Mouse (Mus musculus) retina, postnatal 1 day (tissue): Measurements from ENCODE around the gene Lcn8.

ENCODE experiments used
- DNase-seq: peaks from one replicate; pipeline ENCODE4 v3.0.0-alpha.2; 2012

The Lcn8 gene

DNA sequence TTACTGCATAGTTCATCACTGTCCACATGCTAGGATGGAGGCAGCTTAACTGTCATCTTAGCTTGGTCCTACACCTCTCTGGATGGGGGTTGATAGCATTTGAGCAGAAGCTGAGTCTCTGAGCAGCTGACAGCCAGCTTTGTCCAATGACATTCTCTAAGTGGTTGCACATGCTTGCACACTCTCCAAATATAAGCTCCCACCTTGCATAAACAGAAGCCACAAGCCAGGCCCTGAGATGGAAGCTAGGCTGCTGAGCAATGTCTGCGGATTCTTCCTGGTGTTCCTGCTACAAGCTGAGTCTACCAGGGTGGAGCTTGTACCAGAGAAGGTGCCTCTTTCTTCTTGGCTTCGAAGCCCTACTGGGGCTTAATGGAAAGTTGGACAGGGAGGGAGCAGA lies at the start of gene Lcn8:
Gene Lcn8 (plus strand): TSS at position 219 of the 400 bp plus-strand sequence.
- no peak for DNase-seq

DNA sequence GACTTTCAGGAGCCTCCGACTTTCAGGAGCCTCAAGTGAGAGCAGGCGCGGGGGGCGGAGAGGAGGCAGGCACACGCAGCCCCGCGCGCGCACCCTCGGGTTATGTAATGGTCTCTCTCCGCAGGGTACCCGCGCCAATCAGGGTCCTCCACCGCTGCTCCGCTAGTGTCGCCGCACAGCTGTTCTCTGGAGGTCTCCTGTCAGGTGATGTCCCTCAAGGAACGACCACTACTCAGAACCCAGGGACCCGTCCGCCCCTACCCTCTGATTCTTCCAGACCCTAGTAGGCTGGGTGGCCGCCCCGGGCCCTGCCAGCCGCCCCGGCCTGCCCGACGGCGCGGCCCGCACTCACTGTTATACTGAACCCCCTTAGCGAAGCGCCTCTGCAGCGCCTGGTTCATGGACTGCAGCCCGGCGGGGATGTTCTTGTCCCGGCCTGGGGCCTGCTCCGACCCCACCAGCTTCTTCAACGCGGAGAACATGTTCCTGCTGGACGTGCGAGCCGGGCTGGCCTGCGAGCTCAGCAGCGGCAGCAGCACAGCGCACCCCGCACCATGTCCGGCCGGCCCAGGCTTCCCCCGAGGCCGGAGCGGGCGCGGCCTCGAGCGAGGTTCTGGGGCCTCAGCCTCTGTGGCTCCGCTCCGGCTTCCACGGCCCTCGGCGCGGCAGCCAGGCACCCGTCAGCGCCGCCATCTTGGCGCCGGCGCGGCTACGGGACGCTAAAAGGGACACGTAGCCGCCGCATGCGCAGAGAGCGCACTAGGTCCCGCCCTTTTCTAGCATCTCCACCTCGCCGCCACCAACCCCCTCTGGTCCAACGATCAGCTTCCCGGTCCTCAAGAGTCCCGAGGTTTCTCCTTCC lies 44.9 kb upstream of the Lcn8 start, which contains the start of gene Rabl6:
Gene Rabl6 (minus strand): TSS at position 761 of the 862 bp plus-strand sequence.
- DNase-seq = peak; percentile 93

DNA sequence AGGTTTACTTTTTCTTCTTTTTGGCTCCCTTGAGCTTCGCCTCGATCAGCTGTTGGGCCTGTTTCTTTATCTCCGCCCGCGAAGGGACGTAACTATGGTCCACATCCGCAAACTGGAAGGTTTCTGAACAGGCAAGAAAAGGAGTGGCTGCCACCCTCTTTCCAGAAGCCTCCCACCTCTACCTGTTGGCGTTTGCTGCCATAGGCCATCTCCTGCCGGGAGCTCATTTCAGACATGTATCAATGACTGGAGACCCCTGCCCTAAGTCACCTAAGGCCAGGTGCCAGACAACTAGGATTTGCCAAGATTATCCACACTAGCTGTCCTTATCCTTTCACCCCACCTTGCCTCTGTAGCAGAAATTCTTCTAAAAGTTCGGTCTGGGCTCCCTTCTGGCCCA lies 44.2 kb upstream of the Lcn8 start:
- DNase-seq = no peak

DNA sequence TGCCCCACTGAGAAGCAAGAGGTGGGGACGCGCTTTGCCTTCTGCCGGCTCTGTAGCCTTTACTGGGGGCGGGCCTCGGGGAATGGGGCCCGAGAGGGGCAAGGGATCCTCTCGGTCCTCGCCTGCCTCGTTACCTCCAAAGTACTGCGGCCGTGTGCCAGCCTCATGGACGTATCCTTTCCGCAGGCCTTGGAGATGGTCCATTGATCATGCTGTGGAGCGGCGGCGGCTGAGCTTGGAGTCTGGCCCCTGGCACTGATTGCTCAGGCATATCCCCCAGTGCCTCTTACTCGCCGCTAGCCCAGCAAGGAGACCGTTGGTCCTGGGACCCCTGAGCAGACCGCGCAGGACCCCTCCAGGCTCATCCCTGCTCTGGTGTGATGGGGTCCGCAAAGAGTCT lies 36.5 kb upstream of the Lcn8 start:
- DNase-seq = peak; percentile 5

DNA sequence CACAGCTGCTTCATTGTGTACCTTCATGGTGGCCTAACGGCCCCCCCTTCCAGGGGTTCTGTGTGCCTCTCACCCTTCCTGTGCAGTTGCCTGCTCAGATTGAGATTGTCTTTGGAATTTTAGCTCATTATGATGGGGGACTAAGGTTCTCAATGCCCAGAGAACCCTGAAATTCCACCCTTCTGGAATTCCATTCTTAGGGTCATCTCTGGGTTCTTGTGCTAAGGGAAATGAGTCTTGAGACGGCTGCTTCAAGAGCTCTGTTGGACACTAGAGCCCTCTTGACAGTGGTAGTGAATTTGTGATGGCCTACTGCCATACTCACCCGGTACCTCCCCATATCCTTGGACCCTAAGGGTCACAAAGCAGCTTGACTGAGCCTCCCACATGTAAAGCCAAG lies 35.3 kb upstream of the Lcn8 start, which contains the start of gene Ccdc183:
Gene Ccdc183 (minus strand): TSS at position 101 of the 400 bp plus-strand sequence.
- DNase-seq = no peak

DNA sequence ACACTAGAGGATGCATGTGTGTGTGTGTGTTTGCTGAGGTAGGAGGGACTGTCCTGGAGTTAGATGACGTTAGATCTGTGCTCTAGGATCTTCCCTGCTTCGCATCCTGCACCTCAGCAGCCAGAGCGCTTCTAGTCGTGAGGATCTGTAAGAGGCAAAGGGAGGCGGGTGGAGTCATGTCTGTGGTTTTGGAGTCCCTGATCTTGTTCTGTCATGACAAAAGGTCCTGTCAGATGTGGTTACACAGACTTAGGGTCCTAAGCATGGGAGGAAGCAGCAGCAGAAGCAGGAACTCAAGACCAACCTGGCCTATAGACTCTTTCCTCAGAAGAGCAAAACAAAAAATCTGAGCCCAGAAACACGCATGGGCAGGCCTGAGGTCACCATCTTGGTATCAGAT lies 32.5 kb upstream of the Lcn8 start:
- DNase-seq = no peak

DNA sequence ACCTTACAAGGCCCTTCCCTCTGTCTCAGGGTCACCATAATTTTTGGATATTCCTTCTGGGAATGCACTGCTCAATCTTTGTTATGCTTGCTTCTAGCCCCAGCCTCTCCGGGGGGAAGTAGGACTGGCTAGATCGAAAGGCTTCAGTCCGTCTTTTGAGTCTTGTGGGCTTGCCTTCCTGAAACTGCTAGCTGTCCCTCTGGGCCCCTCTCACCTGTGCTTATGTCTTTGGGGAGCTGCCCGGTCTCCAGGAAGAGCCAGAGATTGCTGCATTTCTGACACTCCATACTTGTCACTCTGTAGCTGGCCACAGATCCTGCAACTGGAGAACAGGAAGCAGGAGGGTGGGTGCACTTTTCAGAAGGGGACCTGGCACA lies 32.1 kb upstream of the Lcn8 start:
- no peak for DNase-seq

DNA sequence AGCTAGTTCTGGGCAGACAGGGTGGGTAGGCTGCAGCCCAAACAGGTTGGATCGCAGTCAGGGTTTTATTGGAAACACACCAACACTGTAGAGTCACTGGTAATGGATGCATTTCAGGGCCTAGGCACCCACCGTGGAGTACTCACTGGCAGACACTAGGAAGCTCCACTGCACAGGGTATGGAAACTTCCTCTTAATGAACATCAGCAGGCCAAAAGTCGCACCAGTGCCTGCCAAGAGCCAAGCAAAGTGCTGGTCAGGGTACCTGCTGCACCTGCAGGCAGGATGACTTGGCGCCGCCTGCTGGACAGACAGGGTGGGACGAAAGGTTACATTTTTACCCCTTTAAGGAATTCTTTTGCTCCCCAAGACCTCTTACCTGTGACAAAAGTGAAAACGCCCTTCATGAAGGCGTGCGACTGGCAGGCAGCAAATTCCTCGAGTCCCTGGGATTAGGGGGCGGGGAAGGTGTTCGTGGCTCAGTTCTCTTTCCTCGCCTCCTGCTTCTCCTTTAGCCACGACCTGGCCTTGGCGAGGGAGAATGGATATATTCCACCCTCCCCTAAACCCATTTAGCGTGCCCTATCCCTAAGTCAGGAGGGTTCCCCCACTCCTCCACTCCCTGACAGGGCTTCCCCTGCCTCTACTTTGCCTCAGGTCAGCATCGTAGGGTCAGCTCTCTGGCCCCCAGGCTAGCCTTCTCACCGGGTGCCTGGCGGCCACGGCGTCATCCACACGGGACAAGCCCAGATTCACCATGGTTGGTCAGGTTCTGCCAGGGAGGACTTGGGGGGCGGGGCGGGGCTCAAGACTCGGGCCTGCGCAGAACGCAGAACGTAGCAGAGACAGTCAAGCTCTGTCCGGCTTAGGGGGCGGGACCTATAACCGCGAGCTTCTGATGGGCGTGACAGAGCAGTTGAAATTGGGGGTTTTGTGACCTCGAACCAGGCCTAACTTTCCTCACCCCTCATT lies 31.4 kb upstream of the Lcn8 start, which contains the start of gene Tmem141:
Gene Tmem141 (minus strand): TSS at position 777 of the 972 bp plus-strand sequence.
- peak; percentile 89 for DNase-seq

DNA sequence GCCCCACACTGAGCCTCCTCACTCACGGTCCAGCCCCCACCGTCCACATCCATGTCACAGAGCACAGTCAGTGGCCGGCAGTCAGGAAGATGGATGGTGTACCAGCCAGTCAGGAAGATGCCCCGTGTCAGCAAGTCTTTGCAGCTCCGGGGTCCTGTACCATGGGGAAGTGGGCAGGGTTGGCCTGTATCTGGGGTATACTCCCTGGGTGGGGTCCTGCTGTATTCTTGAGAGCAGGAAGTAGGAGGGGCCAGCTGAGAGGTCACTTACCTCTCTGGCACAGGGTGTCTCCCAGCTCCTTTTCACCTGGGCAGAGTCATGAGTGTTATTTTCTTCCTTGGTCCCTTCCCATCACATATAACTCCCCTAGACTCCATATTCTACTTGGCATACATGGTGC lies 26.9 kb upstream of the Lcn8 start:
- no peak for DNase-seq

DNA sequence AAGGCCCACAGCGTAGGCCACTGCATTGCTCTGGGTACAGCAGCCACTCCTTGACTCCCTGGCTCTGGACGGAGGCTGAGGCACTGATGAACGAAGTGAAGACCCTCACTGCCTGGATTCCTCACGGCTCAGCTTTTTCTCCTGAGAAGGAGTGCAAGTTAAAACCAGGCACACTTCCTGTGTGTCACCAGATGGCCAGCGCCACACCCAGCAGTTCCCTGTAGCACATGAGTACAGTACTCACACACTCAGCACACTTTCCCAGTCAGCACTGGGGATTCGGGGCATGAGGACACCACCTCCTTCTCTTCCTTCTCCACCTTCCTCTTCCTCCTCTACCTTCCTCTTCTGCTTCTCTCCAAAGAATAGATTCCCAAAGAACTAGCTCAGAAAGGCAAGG lies 25.1 kb upstream of the Lcn8 start, which contains the start of gene Fcna:
Gene Fcna (minus strand): TSS at position 220 of the 400 bp plus-strand sequence.
- no peak for DNase-seq

DNA sequence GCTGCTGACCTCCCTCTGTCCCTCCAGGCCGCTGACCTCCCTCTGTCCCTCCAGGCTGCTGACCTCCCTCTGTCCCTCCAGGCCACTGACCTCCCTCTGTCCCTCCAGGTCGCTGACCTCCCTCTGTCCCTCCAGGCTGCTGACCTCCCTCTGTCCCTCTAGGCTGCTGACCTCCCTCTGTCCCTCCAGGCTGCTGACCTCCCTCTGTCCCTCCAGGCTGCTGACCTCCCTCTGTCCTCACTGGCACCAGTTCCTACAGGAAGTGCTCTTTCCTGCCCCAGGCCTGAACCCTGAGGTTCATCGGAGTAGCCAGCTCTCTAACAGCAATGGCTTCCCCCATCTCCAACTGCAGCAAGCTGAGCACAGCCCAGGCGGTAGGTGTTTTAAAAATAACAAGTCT lies 24.2 kb upstream of the Lcn8 start:
- no peak for DNase-seq

DNA sequence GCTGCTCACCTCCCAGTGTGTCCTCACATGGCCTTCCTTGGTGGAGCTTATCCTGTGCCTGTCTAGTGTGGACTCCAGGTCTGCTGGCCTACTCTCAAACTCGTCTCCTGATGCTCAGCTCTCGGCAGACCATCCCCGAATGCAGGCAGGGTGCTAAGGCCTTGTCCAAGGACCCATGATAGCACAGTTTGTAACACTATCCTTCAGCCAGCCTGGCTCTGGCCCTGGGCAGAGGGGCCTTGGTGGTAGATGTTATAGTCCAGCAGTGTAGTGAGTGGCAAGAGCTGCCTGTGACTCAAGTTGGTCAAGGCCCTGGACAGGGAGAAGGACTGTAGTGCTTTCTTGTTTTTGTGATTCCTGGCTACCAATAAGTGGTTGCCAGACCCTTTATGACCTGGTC lies 19.3 kb upstream of the Lcn8 start:
- DNase-seq = no peak

DNA sequence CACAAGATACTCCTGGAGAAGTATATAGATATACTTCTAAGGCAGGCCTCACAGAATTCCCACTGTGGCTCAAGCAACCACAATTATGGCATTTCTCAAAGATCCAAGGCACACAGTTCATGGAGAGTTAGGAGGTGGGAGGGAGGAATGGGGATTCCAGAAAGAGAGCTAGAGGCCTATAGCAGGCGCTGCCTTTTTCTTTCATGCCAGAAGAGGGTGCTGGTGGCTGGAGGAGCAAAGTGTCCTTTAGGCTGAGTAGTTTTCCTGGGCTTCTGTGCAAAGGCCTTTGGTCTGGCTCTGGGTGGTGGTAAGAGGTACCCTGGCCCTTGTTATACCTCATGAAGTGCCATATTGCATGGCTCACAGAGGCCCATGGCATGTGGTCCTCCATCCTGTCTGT lies 18.9 kb upstream of the Lcn8 start:
- no peak for DNase-seq

DNA sequence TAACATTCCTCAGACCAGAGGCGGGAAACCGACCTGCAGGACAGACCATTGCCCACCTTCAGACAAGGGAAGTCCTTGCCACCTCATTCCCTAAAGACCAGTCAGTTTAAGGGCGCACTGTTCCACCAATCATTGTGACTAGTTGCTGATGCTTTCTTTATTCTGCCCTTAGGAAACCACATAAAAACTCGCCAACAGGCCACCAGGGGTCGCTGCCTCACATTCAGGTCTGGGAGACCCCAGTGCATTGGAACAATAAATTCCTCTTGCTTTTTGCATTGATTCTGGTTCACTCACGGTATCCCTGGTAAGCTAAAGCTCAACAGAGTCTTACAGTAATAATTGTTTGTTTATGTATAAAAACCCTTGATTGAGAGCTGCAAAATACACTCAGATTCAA lies 13.0 kb upstream of the Lcn8 start:
- peak; percentile 57 for DNase-seq

DNA sequence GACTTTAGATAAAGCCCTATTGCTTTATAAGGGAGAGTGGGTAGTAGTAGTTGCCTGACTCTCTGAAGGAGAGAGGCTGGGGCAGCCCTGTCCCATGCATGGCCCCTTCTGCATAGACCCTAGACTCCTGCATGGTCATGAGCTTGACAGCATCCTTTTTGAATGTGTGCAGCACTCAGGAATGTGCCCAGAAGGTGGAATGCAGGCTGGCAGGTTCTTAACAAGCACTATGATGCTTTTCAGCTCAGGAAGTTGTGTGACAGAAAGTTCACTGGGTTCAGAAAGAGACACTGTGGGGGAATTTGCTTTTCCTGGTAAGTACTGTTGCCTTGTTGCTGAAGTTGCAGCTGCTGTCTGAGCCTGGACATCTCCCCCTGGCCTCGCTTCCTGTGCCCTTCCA lies 1.6 kb downstream of the Lcn8 start:
- DNase-seq = no peak

DNA sequence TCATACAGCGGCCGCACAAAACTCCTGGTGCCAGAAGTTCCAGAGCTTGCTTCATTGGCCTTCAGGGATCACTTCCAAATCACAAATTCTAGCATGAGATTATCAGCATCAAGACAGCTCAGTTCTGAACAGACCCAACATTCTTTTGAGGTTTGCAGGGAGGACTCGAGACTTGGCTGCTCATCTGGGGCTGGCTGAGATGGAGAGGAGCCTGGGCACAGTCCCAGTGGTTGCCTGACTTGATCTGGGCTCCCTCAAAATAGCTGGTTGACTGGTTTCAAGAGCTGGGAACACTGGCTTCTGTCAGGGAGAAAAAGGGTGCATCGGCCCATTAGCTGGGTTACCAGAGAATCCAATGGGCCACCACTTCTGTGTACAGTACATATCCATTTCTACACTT lies 3.8 kb downstream of the Lcn8 start:
- no peak for DNase-seq

DNA sequence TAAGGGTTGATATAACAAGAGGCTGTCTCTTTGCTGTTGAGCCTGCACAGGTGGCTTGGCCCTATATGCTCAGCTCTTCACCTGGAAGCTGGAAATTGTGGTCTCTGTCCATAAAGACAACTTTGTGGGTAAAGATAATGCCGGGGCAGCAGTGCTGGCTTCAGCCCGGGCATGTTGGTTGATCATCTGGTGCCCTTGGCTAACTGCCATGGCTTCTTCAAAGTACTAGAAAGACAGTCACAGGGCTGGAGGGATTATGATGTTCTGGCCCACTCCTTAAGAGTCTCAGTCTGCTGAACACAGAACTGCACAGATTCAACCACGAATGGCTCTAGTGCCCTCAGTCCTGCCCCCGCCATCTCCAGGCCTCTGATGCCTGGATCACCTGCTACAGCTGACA lies 4.3 kb downstream of the Lcn8 start:
- DNase-seq = no peak

DNA sequence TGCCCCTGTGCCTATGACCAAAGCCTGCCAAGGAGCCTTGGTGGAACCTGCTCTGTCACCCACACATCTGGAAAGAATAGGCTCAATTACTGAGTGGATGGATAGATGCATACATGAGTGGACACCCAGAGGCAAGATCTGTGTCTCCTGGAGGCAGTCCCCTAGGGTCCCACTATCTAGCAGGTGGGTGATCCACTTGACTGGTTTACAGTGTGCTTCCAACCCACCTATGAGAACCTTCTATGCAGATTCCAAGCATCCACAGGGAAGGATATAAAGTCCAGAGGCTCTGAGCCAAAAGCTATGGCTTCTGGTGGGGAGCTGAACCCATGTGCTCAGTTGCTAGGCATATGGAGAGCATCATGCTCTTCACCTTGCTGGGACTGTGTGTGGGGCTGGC lies 4.7 kb downstream of the Lcn8 start, which contains the start of gene Lcn5:
Gene Lcn5 (plus strand): TSS at position 301 of the 400 bp plus-strand sequence.
- no peak for DNase-seq

DNA sequence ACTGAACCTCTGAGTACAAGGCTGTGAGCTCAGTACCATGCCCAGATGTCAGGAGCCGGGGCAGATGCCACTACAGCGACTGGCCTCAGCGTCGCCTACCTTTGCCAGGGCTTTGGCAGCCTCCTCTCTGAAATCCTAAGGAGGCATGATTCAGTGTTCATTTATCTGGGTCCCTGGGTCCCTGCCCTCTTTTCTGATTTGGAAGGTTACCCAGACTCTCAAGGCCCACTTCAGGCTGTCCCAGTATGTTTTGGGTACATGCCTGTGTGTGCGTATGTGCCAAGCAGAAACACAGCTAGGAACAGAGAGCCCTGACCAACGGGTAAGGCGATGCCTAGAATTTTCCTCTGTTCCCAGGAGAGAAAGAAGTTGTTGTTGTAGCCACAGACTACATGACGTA lies 7.4 kb downstream of the Lcn8 start:
- no peak for DNase-seq

DNA sequence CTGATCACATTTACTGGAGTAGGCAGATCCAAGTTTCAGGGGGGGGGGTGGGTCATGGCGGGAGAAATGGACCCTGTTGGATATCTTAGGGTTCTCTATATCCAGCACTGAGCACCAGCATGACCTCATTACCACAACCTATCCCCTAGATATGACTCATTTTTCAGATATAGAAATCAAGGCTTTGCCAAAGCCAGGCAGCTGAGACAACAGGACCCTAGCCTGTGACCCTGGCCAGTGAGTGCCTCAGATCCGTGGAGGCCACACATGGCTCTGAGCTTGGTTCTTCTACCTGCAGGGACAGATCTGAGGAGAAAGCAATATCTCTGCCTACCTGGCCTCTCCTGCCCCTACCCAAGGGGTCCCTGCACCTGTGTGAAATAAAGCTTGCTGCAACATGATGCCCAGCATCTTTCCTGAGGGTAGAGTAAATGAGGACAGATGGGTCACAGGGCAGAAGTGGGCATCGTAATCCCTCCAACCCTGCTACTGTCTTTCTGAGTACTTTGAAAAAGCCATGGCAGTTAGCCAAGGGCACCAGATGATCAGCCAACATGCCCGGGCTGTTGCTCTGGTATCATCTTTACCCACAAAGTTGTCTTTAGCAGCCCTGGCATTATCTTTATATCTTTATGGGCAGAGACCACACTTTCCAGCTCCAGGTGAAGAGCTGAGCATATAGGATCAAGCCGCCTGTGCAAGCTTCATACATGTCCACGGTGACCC lies 8.5 kb downstream of the Lcn8 start:
- DNase-seq = peak; percentile 9

DNA sequence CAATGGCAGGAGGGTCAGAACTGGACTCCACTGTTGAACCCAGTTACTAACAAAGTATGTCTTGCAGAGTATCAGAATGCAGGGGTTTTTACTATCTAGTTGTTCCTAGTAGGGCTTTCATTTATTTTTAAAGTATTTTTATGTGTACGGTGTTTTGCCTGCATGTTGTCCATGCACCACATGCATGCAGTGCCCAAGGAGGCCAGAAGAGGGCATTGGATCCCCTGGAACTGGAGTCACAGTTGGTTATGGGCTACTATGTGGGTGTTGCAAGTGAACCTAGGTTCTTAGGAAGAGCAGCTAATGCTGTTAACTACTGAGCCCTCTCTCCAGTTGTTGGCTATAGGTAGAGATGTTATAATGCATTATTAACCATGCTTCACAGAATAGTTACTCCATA lies 10.6 kb downstream of the Lcn8 start:
- peak; percentile 41 for DNase-seq

DNA sequence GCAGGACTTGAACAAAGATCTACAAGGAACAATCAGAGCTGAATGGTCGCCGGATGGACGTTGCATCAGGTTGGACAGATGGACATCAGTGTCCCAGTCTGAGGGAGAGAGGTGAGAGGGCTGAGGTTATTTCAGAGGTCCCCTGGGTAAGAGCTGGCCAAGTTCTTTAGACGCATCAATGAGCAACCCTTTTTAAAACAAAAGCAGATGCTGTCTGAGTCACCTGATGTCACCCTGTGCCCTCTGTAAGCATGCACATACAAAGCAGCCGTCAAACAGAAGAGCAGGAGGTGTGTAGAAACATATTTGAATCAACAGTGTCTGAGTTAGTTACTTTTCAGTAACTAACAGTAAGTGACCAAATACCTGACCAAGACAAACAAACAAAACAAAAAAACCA lies 11.2 kb downstream of the Lcn8 start:
- DNase-seq = no peak

DNA sequence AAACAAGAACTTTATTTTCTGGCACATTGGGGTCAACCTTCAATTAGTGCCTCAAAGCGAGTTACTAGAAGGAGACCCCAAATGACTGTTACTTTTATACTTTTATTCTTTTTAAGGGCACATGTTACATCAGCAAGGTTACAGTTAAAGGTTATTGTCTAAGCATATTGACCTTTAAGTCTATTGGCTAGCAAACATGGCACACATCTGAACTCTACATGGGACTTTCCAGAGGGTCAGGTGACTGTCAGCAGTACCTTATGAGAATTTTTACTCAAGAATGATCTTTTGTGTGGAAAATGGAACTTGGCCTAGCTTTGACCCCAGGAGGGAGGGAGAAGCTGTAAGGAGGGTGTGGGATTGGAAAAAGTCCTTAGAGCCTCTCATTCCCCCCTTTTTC lies 13.6 kb downstream of the Lcn8 start:
- DNase-seq = no peak
